Comparison of ENCODE assay signal across 34 mouse cellular contexts in the genomic region with DNA sequence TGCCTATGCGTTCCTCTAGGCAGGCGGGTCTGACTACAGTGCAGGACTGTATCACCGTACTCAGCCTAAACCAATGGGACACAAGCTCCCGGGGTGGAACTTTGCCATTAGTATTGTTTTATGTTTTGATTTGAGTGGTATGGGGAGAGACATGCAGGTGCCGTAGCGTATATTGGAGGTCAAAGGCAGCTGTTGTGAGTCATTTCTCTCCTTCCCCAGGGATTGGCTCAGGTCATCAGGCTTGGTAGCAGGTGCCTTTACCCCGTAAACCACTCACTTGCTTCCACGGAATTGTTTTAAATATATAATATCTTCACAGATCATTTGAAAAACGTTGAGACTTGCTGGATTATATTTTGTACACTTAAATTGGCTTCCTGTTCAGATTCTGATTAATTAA.
"Had no signal": no experiment of that assay in that cellular context is flagged by ENCODE, and none has a peak within 500 bp of the region (broad histone marks: within the 10 kb centered on the region; RNA-seq: fewer than 3 reads in every experiment).

No protein-coding gene starts in this region.

- H3K36me3 ChIP-seq: heart, embryonic 12.5 days; heart, embryonic 13.5 days; heart, embryonic 15.5 days; hindbrain, embryonic 10.5 days; hindbrain, embryonic 12.5 days; hindbrain, embryonic 13.5 days; hindbrain, embryonic 15.5 days; intestine, embryonic 15.5 days; kidney, embryonic 15.5 days had no signal

- DNase-seq: heart, postnatal 14 days; heart, postnatal 36 days; heart, postnatal 4 days; kidney, adult 11 months; kidney, adult 18-20 months; kidney, adult 2 months; kidney, adult 8-10 months; kidney, adult 9 months; kidney, postnatal 10 days; kidney, postnatal 14 days; kidney, postnatal 25 days; kidney, postnatal 36 days; kidney, postnatal 4 days; layer of hippocampus, adult 9-11 months; layer of hippocampus, postnatal 36 days had no signal

- ATAC-seq: hindbrain, embryonic 16.5 days; hindbrain, postnatal 0 days; inflammation-experienced regulatory T-cells, adult 6 months; intestine, embryonic 15.5 days; intestine, embryonic 16.5 days; intestine, postnatal 0 days had no signal

- H3K9ac ChIP-seq: heart, embryonic 12.5 days; heart, embryonic 13.5 days; heart, embryonic 15.5 days; hindbrain, embryonic 12.5 days; hindbrain, embryonic 13.5 days; hindbrain, embryonic 14.5 days; hindbrain, embryonic 15.5 days; intestine, embryonic 15.5 days; kidney, embryonic 15.5 days had no signal

- H3K4me2 ChIP-seq: heart, embryonic 11.5 days; heart, embryonic 12.5 days; heart, embryonic 13.5 days; heart, embryonic 15.5 days; hindbrain, embryonic 12.5 days; hindbrain, embryonic 13.5 days; hindbrain, embryonic 14.5 days; hindbrain, embryonic 15.5 days; intestine, embryonic 15.5 days; kidney, embryonic 15.5 days had no signal

- H3K4me3 ChIP-seq: heart, embryonic 12.5 days; heart, embryonic 13.5 days; heart, embryonic 15.5 days; hindbrain, embryonic 10.5 days; hindbrain, embryonic 12.5 days; hindbrain, embryonic 13.5 days; hindbrain, embryonic 15.5 days; intestine, embryonic 15.5 days; kidney, embryonic 15.5 days; layer of hippocampus, adult 2 months; left cerebral cortex, adult 2 months had no signal

- H3K4me1 ChIP-seq: heart, embryonic 12.5 days; heart, embryonic 13.5 days; heart, embryonic 15.5 days; hindbrain, embryonic 10.5 days; hindbrain, embryonic 12.5 days; hindbrain, embryonic 13.5 days; hindbrain, embryonic 15.5 days; intestine, embryonic 15.5 days; kidney, embryonic 15.5 days had no signal

- H3K27ac ChIP-seq: heart, embryonic 13.5 days; heart, embryonic 15.5 days; hindbrain, embryonic 10.5 days; hindbrain, embryonic 12.5 days; hindbrain, embryonic 13.5 days; hindbrain, embryonic 14.5 days; hindbrain, embryonic 15.5 days; hindbrain, postnatal 0 days; intestine, embryonic 15.5 days; kidney, embryonic 15.5 days; kidney, postnatal 0 days; layer of hippocampus, adult 2 months; left cerebral cortex, adult 2 months had no signal

- H3K9me3 ChIP-seq: heart, embryonic 12.5 days; heart, embryonic 13.5 days; heart, embryonic 15.5 days; hindbrain, embryonic 10.5 days; hindbrain, embryonic 12.5 days; hindbrain, embryonic 13.5 days; hindbrain, embryonic 15.5 days; intestine, embryonic 15.5 days; kidney, embryonic 15.5 days had no signal

- H3K27me3 ChIP-seq: heart, embryonic 12.5 days; heart, embryonic 13.5 days; heart, embryonic 15.5 days; hindbrain, embryonic 12.5 days; hindbrain, embryonic 13.5 days; hindbrain, embryonic 15.5 days; intestine, embryonic 15.5 days; kidney, embryonic 15.5 days had no signal
